Mouse (Mus musculus): Measurements from ENCODE around the gene Manf. TPM values are rescaled to one million over a fixed set of nuclear protein-coding genes. Genes with fewer than 3 reads are reported as not detected.

Manf gene
- polyA plus RNA-seq, 1 experiment from 2014 or later, result 218 TPM

DNA sequence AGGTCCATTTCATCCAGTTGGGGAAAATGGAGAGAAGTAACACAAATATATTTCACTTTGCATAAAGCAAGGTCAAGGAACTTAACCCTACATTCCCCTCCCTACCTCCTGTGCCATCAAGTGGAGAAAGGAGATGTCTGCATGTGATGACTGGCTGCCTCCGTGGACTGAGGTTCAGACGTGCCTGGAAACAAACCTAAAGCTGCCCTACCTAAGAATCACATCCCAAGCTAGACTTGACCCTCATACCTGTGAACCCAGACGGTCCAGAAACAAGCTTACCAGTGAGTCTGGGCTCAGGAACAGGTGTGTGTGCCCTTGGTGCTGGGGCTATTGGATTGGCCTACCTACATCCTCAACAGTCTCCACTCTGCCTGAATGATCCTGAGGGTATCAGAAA is 1.5 kb upstream of the Manf start:
- Histone ChIP-seq H3K9me3 (no peaks in the 10 kb centered on the region), H3K4me2 (replicated peaks) (peak overlapping the region; percentile 76), H3K27me3 (replicated peaks) (no peaks in the 10 kb centered on the region), H3K36me3 (peaks cover 29% of the 10 kb centered on the region), H3K4me1 (peaks cover 27% of the 10 kb centered on the region), H3K9ac (no peak overlapping the region), H3K4me3 (no peak overlapping the region), H3K27ac (no peak overlapping the region)
- 59% methylated on average over 3 of the region's 3 CpGs for WGBS
- ATAC-seq (ENCODE audit: low FRiP score, low read depth), result no peak

GRCm38 (mm10) chr9:106892552-106892875 is 735 bp upstream of the Manf start:
- peak overlapping the region; percentile 98 for H3K4me3 ChIP-seq
- peak overlapping the region; percentile 76 for H3K4me2 ChIP-seq (replicated peaks)
- 0% methylated on average over 9 of the region's 9 CpGs for WGBS
- peaks cover 35% of the 10 kb centered on the region for H3K36me3 ChIP-seq
- ATAC-seq (ENCODE audit: low FRiP score, low read depth), result no peak
- no peaks in the 10 kb centered on the region for H3K9me3 ChIP-seq
- H3K4me1 ChIP-seq, result peaks cover 36% of the 10 kb centered on the region
- no peaks in the 10 kb centered on the region for H3K27me3 ChIP-seq (replicated peaks)
- H3K27ac ChIP-seq, result peak overlapping the region; percentile 86
- peak overlapping the region; percentile 66 for H3K9ac ChIP-seq

GRCm38 (mm10) chr9:106891341-106891741 is 438 bp downstream of the Manf start:
- H3K9ac ChIP-seq, result peak overlapping the region; percentile 93
- peaks cover 32% of the 10 kb centered on the region for H3K36me3 ChIP-seq
- peaks cover 39% of the 10 kb centered on the region for H3K4me1 ChIP-seq
- H3K27ac ChIP-seq, result peak overlapping the region; percentile 81
- under 1% methylated on average over 17 of the region's 17 CpGs for WGBS
- peak overlapping the region; percentile 98 for H3K4me3 ChIP-seq
- H3K4me2 ChIP-seq (replicated peaks), result peak overlapping the region; percentile 76
- no peak for ATAC-seq (ENCODE audit: low FRiP score, low read depth)
- H3K9me3 ChIP-seq, result no peaks in the 10 kb centered on the region
- H3K27me3 ChIP-seq (replicated peaks), result no peaks in the 10 kb centered on the region

DNA sequence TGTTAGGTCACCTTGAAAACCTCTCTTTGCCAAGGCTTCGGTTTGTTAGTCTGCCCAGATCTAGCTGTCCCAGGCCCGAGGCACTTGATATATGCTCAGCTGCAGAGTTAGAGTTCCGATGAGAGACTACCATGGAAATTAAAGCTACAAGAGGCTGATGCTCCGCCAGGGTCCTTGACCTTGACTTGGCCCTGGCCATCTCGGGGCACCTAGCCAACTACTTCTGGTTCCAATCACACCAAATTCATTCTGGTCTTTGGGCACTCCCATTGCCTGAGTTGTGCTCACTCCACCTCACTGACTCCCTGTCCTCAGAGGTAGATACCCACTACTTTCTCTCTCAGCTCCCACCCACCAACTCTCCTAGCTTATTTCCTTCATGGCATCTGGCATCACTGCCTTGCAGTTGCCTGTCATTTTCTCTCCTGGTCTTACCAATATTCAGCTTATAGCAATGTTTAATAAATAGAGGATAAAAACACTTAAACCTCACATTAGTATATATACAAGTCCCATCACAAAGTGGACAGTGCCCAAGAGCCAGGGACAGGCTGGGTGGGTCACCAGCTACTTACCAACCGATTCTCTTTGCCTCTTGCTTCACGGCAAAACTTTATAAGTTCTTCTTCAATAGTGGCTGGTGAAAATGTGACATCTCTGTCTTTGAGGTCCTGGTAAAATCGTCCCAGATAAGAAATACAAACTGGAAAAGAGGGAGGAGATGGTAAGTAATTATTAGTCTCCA is 1.1 kb downstream of the Manf start:
- Histone ChIP-seq H3K36me3 (peaks cover 31% of the 10 kb centered on the region), H3K4me3 (peak overlapping the region; percentile 98), H3K27me3 (replicated peaks) (no peaks in the 10 kb centered on the region), H3K9me3 (no peaks in the 10 kb centered on the region), H3K4me2 (replicated peaks) (peak overlapping the region; percentile 76), H3K9ac (peak overlapping the region; percentile 93), H3K27ac (no peak overlapping the region), H3K4me1 (peaks cover 43% of the 10 kb centered on the region)
- WGBS, result 72% methylated on average over 8 of the region's 8 CpGs
- no peak for ATAC-seq (ENCODE audit: low FRiP score, low read depth)

DNA sequence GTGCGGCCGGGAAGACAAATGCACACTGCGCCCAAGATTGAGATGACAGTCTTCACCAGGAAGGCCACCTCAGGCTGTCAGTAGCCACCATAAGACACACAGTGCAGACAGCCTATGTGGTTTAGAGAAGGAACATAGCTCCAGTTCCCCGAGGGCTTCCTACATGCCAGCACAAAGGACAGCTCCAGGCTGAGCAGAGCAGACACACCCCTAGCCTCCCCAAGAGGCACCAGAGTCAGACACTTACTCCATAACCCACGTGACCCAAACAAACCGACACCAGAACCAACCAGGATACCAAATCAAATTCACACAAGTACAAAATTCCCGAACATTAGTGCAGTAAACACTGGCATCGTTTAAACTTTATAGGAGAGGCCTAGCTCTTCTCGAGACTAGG is 2.5 kb downstream of the Manf start:
- Histone ChIP-seq H3K27me3 (replicated peaks) (no peaks in the 10 kb centered on the region), H3K9me3 (no peaks in the 10 kb centered on the region), H3K27ac (no peak overlapping the region), H3K4me2 (replicated peaks) (0 out of 2 replicates have a peak overlapping the region, but pooled peaks have one; percentile 5), H3K36me3 (peaks cover 41% of the 10 kb centered on the region), H3K4me3 (no peak overlapping the region), H3K9ac (no peak overlapping the region), H3K4me1 (peaks cover 57% of the 10 kb centered on the region)
- 91% methylated on average over 9 of the region's 9 CpGs for WGBS
- no peak for ATAC-seq (ENCODE audit: low FRiP score, low read depth)

- 96% methylated on average over 3 of the region's 3 CpGs for WGBS
- H3K4me2 ChIP-seq (replicated peaks), result no peak overlapping the region
- peaks cover 48% of the 10 kb centered on the region for H3K36me3 ChIP-seq
- H3K4me1 ChIP-seq, result peaks cover 64% of the 10 kb centered on the region
- H3K9ac ChIP-seq, result no peak overlapping the region
- H3K9me3 ChIP-seq, result no peaks in the 10 kb centered on the region
- H3K4me3 ChIP-seq, result no peak overlapping the region
- ATAC-seq (ENCODE audit: low FRiP score, low read depth), result no peak
- H3K27me3 ChIP-seq (replicated peaks), result no peaks in the 10 kb centered on the region
- no peak overlapping the region for H3K27ac ChIP-seq
These were observed 3.4 kb downstream of the Manf start for GRCm38 (mm10) chr9:106888346-106888745.

- no peaks in the 10 kb centered on the region for H3K9me3 ChIP-seq
- WGBS, result 3% methylated on average over 97 of the region's 101 CpGs
- peaks cover 60% of the 10 kb centered on the region for H3K36me3 ChIP-seq
These were observed 4.7 kb downstream of the Manf start, which contains the start of gene Rbm15b for GRCm38 (mm10) chr9:106886828-106887702. Gene Rbm15b (minus strand): TSS chr9:106887428.

DNA sequence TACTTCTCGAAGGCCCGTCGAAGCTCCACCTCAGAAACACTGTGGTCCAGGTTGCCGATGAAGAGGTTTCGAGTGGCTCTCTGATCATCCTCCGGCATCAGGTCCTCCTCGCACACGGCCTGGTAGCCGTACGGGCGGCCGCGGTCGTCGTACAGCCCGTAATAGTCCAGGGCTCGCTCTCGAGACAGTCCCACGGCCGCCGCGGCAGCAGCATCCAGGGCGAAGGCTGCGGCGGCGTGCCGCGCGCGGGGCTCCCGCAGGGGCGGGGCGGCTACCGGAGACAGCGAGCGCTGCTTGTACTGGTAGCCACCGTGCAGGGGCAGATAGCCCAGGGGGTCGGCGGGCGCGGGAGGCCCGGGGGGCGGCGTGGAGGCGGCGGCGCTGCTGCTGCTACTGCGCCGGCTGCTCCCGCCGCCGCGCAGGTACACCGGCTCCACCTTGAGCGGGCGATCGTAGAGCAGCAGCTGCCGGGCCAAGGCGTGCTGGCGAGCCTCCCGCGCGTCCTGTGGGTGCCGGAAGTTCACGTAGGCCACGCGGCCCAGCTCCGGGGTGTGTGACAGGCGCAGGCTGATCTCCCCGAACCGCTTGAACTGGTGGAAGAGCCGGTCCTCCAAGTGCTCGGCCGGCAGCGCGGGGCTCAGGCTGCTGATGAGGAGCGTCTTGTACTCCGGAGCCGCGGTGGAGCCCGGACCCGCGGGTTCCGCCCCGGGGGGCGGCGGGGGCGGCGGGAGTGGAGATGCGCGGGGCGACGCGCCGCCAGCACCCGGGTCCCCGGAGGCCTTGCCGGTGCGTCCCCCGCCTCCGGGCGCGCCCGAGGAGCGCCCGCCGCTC is 5.7 kb downstream of the Manf start:
- Histone ChIP-seq H3K27me3 (replicated peaks) (no peaks in the 10 kb centered on the region), H3K9ac (peak overlapping the region; percentile 99), H3K9me3 (no peaks in the 10 kb centered on the region), H3K4me1 (peaks cover 80% of the 10 kb centered on the region), H3K36me3 (peaks cover 70% of the 10 kb centered on the region), H3K4me2 (replicated peaks) (peak overlapping the region; percentile 96), H3K4me3 (peak overlapping the region; percentile 98), H3K27ac (peak overlapping the region; percentile 93)
- ATAC-seq (ENCODE audit: low FRiP score, low read depth), result peak; percentile 7; the same call in 1 of the 2 replicates
- WGBS, result under 1% methylated on average over 105 of the region's 107 CpGs

More at GRCm38 (mm10) chr9:106886828-106887702, 4.7 kb downstream of the Manf start, which contains the start of gene Rbm15b:
- H3K4me2 ChIP-seq (replicated peaks), result peak within 1 kb of the TSS; percentile 96
- peak within 1 kb of the TSS; percentile 98 for H3K4me3 ChIP-seq
- H3K9ac ChIP-seq, result peak within 1 kb of the TSS; percentile 99
- peak; percentile 55 for ATAC-seq (ENCODE audit: low FRiP score, low read depth)
- H3K4me1 ChIP-seq, result peaks cover 75% of the 10 kb centered on the region
- H3K27ac ChIP-seq, result peak within 1 kb of the TSS; percentile 93
- no peaks in the 10 kb centered on the region for H3K27me3 ChIP-seq (replicated peaks)

GRCm38 (mm10) chr9:106884996-106885900 is 6.5 kb downstream of the Manf start:
- H3K36me3 ChIP-seq, result peaks cover 70% of the 10 kb centered on the region
- peak overlapping the region; percentile 96 for H3K4me2 ChIP-seq (replicated peaks)
- peak overlapping the region; percentile 98 for H3K4me3 ChIP-seq
- H3K4me1 ChIP-seq, result peaks cover 71% of the 10 kb centered on the region
- H3K27me3 ChIP-seq (replicated peaks), result no peaks in the 10 kb centered on the region
- no peaks in the 10 kb centered on the region for H3K9me3 ChIP-seq
- 23% methylated on average over 44 of the region's 44 CpGs for WGBS
- no peak overlapping the region for H3K27ac ChIP-seq
- ATAC-seq (ENCODE audit: low FRiP score, low read depth), result no peak
- H3K9ac ChIP-seq, result peak overlapping the region; percentile 99

- Histone ChIP-seq H3K36me3 (peaks cover 70% of the 10 kb centered on the region), H3K27me3 (replicated peaks) (no peaks in the 10 kb centered on the region), H3K27ac (no peak overlapping the region), H3K9me3 (no peaks in the 10 kb centered on the region), H3K4me2 (replicated peaks) (peak overlapping the region; percentile 96), H3K4me1 (peaks cover 62% of the 10 kb centered on the region), H3K4me3 (peak overlapping the region; percentile 98), H3K9ac (peak overlapping the region; percentile 99)
- ATAC-seq (ENCODE audit: low FRiP score, low read depth), result no peak
- WGBS, result 43% methylated on average over 16 of the region's 16 CpGs
These were observed 7.5 kb downstream of the Manf start for GRCm38 (mm10) chr9:106884306-106884705.

DNA sequence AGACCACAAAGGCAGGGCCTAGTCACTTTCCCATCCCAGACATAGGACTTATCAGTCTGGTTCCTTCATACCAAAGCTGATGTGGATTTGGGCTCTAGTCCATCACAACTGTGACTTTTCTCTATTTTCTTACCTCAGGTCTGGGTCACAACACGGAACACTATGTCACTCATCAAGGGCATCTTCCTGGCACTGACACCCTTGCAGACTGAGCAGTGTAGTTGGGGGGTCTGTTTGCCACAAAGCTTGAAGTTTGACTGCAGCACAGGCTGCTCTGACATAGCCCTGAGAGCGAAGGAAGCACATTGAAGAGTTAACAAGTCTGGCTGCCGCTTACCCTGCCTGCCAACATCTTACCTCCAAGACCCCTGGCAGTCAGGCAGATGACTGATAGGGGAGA is 8.7 kb downstream of the Manf start:
- H3K36me3 ChIP-seq, result peaks cover 66% of the 10 kb centered on the region
- H3K4me1 ChIP-seq, result peaks cover 55% of the 10 kb centered on the region
- no peaks in the 10 kb centered on the region for H3K27me3 ChIP-seq (replicated peaks)
- peak overlapping the region; percentile 96 for H3K4me2 ChIP-seq (replicated peaks)
- no peak for ATAC-seq (ENCODE audit: low FRiP score, low read depth)
- WGBS, result 84% methylated on average over 3 of the region's 3 CpGs
- H3K4me3 ChIP-seq, result 0 out of 2 replicates have a peak overlapping the region, but pooled peaks have one; percentile 8
- no peaks in the 10 kb centered on the region for H3K9me3 ChIP-seq
- H3K9ac ChIP-seq, result peak overlapping the region; percentile 9; the same call in 1 of the 2 replicates
- H3K27ac ChIP-seq, result no peak overlapping the region

All from neural tube, embryonic 12.5 days (tissue).